Mouse (Mus musculus): ENCODE data around the gene Calhm4.
"Not testable (repeated sequence)": the region's sequence is repeated elsewhere in the genome, so short reads cannot be mapped to it uniquely, and the experiment has no call there.

Calhm4 gene

DNA sequence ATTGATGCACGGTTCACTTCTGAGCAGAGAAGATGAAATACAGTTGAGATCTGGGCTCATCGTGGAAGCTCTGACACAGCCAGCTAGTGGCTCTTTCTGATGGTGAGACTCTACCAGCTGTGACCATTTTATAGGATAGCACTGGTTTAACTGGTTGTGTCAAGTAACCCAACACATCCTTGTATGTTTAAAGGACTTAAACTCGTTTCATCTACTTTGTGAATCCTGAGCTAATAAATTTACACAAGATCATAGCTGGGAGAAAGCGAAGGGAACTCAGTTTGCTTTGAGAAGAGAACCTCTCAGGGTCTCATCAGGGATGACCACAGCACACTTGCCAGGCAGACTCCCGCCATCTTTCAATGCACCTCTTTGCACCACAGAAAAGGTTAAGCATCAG lies at the start of gene Calhm4:
Gene Calhm4 (minus strand): TSS at position 101 of the 400 bp plus-strand sequence.
- DNase-seq, result no peak

DNA sequence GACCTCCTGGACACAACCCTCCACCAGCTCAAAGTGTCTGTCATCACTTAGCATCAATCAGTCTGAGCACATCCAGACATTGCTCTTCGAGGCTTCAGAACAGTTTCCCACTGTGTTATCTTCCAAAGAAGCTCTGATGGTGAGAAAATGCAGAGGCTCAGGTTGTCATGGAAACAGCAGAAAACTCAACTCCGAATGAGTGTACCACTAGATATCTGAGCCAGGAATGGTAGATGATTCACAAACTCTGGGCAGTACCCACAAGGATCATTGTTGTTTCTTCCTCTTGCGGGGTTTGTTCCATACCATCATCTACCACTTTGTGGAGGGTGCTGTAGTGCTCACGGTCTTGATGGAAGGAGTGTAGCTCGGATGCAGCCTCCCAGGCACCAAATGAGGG lies 47.8 kb upstream of the Calhm4 start:
- DNase-seq, result no peak

GRCm38 (mm10) chr10:34090481-34090880 lies 46.4 kb upstream of the Calhm4 start:
- no peak for DNase-seq

GRCm38 (mm10) chr10:34089517-34089916 lies 45.4 kb upstream of the Calhm4 start:
- no peak for DNase-seq

- no peak for DNase-seq
These were observed 44.4 kb upstream of the Calhm4 start for GRCm38 (mm10) chr10:34088515-34088914.

DNA sequence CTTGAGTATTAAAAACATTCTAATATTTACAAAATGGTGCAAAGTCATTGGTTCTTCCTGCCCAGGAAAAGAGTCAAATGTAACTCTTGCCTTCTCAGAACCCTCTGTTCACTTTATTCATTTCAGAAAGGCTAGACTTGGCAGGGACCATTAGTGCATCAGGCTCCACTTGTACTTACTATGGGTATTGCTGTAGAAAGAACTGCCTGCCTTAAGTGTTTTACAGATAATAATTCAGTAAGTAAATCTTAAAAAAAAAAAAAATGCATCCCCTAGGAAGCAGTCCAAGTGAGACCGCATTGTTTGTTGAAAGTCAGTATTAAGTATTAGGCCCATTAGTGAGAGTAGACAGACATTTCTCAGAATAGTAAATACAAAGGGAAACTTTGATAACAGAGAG lies 42.4 kb upstream of the Calhm4 start:
- DNase-seq, result no peak

DNA sequence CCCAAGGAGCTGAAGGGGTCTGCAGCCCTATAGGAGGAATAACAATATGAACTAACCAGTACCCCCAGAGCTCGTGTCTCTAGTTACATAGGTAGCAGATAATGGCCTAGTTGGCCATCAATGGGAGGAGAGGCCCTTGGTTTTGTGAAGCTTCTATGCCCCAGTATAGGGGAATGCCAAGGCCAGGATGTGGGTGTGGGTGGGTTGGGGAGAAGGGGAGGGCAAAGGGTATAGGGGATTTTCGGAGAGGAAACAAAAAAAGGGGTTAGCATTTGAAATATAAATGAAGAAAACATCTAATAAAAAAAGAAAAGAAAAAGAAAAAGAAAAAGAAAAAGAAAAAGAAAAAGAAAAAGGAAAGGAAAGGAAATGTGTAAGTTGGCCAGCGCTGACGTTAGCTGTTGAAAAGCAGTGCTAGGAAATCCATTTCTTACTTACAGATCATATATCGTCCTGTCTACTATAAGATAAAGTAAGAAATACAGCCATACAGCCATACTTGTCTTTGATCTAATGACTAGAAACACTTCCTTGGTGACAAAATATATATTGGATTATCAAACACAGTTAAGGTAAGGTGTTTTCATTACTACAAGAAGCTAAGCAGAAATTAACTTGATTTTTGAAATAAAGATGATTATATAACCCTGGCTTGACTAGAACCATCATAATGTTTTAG lies 30.6 kb upstream of the Calhm4 start:
- DNase-seq, result no peak

DNA sequence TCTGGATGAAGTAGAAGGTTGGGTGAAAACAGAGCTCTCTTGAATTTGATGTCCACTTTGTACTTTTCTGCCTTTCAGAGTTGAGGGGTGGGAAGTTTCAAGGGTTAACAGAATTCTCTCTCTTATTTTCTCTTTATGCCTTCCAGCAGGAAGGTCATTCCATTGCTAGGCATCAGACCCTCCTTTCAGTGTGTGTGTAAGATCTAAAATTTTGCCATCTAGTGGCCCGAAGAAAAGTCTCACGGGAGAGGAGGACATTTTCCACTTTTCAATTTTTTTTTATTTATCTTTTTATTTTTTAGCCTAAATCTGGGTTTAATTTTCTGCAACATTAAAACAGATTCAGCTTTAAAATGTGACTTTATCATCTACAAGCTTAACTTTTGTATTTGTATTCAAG lies 27.5 kb upstream of the Calhm4 start:
- no peak for DNase-seq

DNA sequence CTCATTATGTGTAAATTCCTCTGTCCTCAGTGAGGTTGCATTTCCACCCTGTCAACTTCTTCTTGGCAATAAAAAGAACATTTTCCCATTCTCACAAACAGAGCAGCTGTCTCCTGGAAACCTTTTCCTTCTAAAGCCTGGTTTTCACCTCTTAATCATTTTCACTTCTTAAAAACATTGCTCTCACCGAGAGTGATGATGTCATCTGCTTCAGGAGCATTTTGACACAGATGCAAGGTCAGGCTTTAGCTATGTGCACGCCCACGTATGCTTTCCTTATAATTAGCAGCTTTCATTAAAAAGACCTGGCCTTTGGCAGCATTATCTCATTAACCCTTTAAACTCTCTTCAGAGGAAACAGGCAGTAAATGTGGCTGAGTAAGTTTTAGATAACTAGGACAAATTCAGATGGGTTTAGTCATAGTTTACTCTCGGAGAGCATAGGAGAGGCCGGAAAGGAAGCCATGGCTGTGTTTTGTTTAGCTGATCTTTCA lies 26.9 kb upstream of the Calhm4 start:
- no peak for DNase-seq

- DNase-seq, result no peak
These were observed 25.5 kb upstream of the Calhm4 start for GRCm38 (mm10) chr10:34069606-34070005.

DNA sequence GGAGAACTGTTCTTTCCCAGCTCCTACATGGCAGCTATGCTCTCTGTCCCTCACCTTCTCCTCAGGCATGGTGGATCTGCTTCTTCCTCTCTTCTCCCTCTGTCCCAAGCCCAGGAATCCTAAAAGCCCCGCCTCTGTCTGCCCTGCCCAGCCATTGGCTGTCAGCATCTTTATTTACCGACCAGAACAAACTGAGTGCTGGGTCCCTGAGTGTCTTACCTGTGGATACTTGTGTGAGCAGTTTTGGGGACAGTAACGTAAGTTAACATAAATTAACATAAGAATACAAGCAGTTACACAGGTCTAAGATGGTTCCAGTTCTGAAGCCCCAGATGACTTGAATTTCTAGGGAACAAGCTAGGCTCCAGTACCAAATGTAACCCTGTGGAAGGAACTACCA lies 22.5 kb upstream of the Calhm4 start:
- no peak for DNase-seq

GRCm38 (mm10) chr10:34053987-34054386 lies 9.9 kb upstream of the Calhm4 start:
- DNase-seq, result no peak

- no peak for DNase-seq
These were observed 6.7 kb downstream of the Calhm4 start, which contains the start of gene Trappc3l for GRCm38 (mm10) chr10:34037401-34037800. TSS of gene Trappc3l (plus strand) at chr10:34037597.

DNA sequence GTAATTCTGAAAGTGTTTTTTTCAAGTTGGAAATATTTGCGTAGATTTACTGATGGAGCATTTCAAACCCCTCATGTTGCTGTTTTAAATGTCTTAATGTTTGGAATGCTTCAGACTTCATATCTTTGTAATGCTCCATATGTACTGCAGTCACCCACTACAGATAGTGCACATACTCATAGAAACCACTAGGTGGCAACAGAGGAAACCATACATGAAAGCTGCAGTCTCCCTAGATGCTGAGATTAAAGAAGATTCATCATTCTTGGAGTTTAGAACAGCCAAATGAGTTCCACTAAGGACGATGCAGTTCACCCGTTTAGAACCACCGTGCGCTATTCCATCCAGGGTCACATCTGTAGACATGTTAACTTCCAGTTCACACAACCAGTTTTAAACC lies 7.5 kb downstream of the Calhm4 start:
- no peak for DNase-seq

DNA sequence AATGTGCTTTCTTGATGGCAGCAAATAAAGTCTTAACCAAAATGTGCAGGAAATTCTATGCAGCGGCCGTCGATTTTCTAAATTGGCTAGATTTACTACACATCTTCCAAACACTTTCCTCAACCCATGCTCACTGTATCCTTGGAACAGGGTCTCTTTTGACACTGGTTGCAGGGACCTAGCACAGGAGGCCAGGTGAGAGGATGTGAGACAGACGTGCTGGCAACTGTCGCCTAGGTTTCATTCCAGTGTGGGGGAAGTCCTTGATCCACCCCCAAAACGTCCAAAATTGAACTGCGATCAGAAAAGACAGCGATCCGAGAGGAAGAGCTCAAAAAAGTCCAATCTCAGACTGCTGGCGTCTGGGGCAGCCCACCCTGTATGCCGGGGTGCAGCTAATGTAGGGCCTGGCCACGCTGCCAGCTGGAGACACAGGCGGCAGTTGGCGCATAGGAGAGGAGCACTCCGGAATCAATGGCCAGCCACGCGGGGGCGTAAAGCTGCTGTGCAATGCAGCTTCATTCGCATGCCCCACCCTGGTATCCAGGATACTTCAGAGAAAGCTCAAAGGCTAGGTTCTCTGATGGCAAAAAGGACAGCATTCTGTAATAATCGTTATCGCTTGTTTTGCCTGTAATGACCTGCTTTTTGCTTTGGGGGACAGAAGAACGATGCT lies 10.3 kb downstream of the Calhm4 start:
- DNase-seq, result peak; percentile 80 to 86

DNA sequence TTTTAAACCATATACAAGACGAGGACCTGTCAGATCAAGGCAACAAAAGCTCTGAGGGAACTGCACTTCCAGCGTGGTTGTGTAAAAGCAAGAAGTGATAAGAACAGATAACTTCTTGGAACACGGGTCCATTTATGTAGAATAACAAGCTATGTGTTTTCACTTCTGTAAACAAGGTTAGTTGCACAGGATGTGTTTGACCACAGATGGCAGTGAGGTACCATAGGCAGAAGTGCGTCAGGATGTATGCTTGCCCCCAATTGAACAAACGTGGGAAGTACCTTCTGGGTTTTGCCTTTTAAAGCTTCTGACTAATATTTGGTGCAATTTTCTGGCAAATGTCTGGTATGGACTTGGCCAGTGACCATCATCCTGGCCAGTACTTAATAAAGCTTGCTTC lies 13.8 kb downstream of the Calhm4 start:
- no peak for DNase-seq

GRCm38 (mm10) chr10:34019302-34020075 lies 24.6 kb downstream of the Calhm4 start, which contains the start of gene Rwdd1:
TSS of gene Rwdd1 (minus strand) at chr10:34019624.
- DNase-seq, result peak; percentile 97 to 99

DNA sequence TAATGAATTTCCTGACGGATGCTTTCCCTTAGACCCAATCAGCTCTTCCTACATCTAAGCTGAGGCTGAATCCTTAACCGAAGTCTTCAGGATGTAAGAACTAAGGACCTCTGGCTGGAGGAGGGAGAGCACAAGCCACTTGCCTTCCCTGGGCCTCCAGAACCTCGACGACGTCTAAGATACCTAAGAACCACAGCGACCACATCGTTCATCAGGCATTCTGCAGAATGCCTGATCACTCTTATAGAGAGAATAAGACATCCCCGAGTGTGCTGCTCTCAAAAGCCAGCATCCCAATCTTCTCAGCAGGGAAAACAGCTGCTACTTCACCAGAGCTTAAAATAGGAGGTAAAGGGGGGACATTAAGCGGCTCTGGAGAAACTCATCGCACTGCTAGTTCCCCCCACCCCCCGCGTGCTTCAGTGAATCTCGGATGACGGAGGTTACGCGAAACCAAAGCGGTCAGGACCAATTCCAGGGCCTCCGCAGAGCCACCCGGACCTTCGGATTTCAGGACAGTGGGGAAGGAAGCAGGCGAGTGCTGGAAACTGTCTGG lies 25.3 kb downstream of the Calhm4 start:
- DNase-seq, result no peak

- DNase-seq, result no peak
These were observed 30.9 kb downstream of the Calhm4 start for GRCm38 (mm10) chr10:34013241-34013640.

DNA sequence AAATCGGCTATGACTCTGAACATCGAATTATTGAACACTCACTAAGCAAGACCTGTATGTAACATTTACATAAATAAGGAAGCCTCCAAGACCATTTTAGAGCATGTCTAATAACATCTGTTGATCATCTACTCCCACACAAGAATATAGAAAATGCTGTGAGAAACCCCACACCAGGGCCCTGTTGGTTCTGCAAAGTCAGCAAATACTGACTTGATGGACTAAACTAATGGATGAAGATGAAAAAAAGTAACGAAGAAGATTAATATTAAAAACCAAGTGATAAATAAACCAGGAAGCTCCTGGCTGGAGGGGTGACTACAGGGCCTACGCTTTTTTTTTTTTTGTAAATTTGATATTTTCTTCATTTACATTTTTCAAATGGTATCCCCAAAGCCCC lies 31.5 kb downstream of the Calhm4 start:
- no peak for DNase-seq

DNA sequence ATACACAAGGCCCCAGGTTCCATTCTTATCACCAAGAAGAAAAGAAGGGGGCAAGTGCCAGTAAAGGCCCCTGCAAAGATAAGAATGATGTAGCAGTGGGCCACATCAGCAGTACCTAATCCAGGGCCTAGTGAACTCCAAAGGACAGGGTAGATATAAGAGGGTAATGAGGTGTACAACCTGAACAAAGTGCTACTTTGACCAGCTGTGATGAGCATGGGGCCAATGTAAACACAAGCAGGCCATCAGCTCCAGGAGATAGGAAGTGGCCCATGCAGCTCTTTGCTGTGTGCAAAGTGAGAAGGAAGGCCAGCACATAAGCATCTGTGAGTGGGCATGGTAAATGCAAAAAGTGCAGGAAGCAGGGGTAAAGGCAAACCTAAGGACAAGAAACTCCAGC lies 45.7 kb downstream of the Calhm4 start:
- DNase-seq, result no peak

DNA sequence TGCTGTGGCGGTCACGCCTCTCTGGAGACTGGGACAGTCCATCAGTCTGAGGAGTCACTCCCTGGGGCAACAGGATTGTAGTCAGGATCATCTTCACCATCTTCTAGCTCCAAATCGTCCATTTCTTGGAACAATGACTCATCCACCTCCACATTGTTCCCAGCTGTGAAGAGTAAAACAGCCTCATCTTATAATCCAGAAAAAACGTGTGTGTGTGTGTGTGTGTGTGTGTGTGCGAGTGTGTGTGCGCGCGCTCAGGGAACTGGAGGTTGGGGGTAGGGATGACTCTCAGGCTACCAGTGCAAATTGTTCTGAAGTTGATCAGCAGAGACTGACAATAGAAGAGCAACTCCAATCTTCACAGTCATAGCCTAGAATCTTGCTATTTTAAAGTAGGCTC lies 47.4 kb downstream of the Calhm4 start:
- not testable (repeated sequence) for DNase-seq

Data from kidney, postnatal 25 days (tissue).